Mouse (Mus musculus) bone marrow macrophage, adult 2 months (primary cell): ENCODE results near the gene Ncoa3.

Experiments
- CTCF ChIP-seq: IDR thresholded peaks from 2 replicates; pipeline ENCODE4 v1.5.1; 2012; ENCODE audit warnings: low read depth, mild to moderate bottlenecking, low read length, moderate library complexity
- POLR2A ChIP-seq: IDR thresholded peaks from 2 replicates; pipeline ENCODE4 v1.6.1; 2012; ENCODE audit warnings: mild to moderate bottlenecking, low read depth, low read length, borderline replicate concordance

GRCm38 (mm10) chr2:166066434-166066833, 74.0 kb downstream of the Ncoa3 start:
- TF ChIP-seq POLR2A = no peak
- TF ChIP-seq CTCF = no peak
